Mouse (Mus musculus) ES-Bruce4 (cell line): Measurements from ENCODE around the gene Gm43191. TPM values are rescaled to one million over a fixed set of nuclear protein-coding genes. Genes with fewer than 3 reads are reported as not detected.

Experiments used
- H3K27ac ChIP-seq: 2 replicates; pipeline ENCODE4 v1.5.1; 2012; ENCODE audit warnings: low read length, inconsistent platforms; ENCODE audit not compliant: insufficient read depth
- H3K27me3 ChIP-seq: 2 replicates; pipeline ENCODE4 v1.6.1; 2012; ENCODE audit warnings: mild to moderate bottlenecking, low read length, inconsistent platforms; ENCODE audit not compliant: control insufficient read depth, poor library complexity, insufficient read depth, severe bottlenecking
- H3K36me3 ChIP-seq: 2 replicates; pipeline ENCODE4 v1.6.1; 2012; ENCODE audit warnings: inconsistent platforms, mild to moderate bottlenecking, low read length, moderate library complexity; ENCODE audit not compliant: control insufficient read depth, poor library complexity, insufficient read depth, severe bottlenecking
- H3K4me1 ChIP-seq: one replicate; pipeline ENCODE4 v1.8.1; 2011; ENCODE audit warnings: low read length; ENCODE audit not compliant: control insufficient read depth, insufficient read depth
- H3K4me3 ChIP-seq: 2 replicates; pipeline ENCODE4 v1.5.1; 2011; ENCODE audit warnings: low read depth, mild to moderate bottlenecking, low read length
- H3K9ac ChIP-seq: 2 replicates; pipeline ENCODE4 v1.6.1; 2012; ENCODE audit warnings: low read depth, mild to moderate bottlenecking, inconsistent platforms; ENCODE audit not compliant: poor library complexity, severe bottlenecking
- H3K9me3 ChIP-seq: replicated peaks from 2 replicates; pipeline ENCODE4 v1.6.1; 2012; ENCODE audit warnings: mild to moderate bottlenecking, low read length, inconsistent platforms; ENCODE audit not compliant: control insufficient read depth, poor library complexity, insufficient read depth, severe bottlenecking
- CTCF ChIP-seq: IDR thresholded peaks from one replicate; pipeline ENCODE4 v1.8.1; 2011; ENCODE audit warnings: low read depth, low read length
- EP300 ChIP-seq: IDR thresholded peaks from 2 replicates; pipeline ENCODE4 v1.6.1; 2011; ENCODE audit warnings: low read depth, low read length; ENCODE audit not compliant: insufficient read depth
- POLR2A ChIP-seq: IDR thresholded peaks from one replicate; pipeline ENCODE4 v1.8.1; 2011; ENCODE audit warnings: low read length; ENCODE audit not compliant: insufficient read depth
- polyA plus RNA-seq: library from polyadenylated mRNA; stranded (reverse); fragments of >200 nt; gene quantifications from 2 replicates; pipeline ENCODE4 v1.2.4, GENCODE M21; 2011; ENCODE audit warnings: low read depth; ENCODE audit not compliant: missing spikeins, insufficient read depth, insufficient read length

The Gm43191 gene
- polyA plus RNA-seq, 1 experiment, result not detected

DNA sequence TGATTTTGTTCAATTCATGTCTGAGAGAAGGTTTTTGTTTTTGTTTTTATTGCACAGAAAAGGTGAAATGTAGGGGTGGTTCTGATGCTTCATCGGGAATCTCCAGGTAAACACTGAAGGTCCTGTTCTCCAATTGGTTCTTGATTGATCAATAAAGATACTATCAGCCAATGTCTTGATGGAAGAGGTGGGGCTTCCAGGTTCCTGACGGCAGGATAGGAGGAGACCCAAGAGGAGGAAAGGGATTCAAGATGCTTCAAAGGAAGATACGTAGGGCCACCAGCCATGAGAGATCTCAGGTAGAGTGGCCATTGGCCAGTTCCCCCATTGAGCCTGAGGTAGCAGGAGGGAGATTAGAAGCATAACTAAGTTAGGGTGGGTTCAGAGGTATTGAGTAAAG lies 37.9 kb upstream of the Gm43191 start:
- no peak for TF ChIP-seq CTCF
- Histone ChIP-seq H3K36me3 (no peaks in the 10 kb centered on the region), H3K9ac (no peak overlapping the region; the same call in 1 of the 2 replicates), H3K4me1 (no peaks in the 10 kb centered on the region), H3K4me3 (peak overlapping the region; percentile 75), H3K9me3 (no peaks in the 10 kb centered on the region), H3K27ac (no peak overlapping the region), H3K27me3 (no peaks in the 10 kb centered on the region)

DNA sequence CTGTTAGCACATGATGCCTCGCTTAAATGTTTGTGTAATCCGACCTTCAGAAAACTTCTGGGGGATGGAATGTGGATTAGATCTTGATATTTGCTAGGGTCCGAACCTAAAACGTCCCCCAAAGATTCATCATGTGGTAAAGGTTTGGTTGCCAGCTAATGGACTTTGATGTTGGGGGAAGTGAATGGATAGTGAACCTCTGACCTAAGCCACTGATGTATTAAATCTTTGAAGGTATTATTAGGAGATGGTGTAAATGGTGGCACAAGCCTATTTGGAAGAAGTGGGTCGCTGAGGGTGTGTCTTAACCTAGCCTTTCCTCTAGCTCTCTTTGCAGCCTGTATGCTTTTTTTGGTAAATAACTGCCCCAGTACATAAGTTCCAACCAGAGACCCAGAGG lies 32.0 kb upstream of the Gm43191 start:
- no peak overlapping the region for H3K4me3 ChIP-seq
- peaks cover 3% of the 10 kb centered on the region for H3K4me1 ChIP-seq

GRCm38 (mm10) chr3:116712436-116712881 lies 31.4 kb upstream of the Gm43191 start, which contains the start of gene Slc35a3:
TSS of gene Slc35a3 (minus strand) at chr3:116712831.
- Histone ChIP-seq H3K4me1 (peaks cover 3% of the 10 kb centered on the region), H3K27me3 (peaks cover 3% of the 10 kb centered on the region; the same call in 1 of the 2 replicates), H3K9ac (peak within 1 kb of the TSS; percentile 91), H3K36me3 (no peaks in the 10 kb centered on the region), H3K9me3 (no peaks in the 10 kb centered on the region), H3K27ac (no peak within 1 kb of the TSS), H3K4me3 (peak within 1 kb of the TSS; percentile 97)
- TF ChIP-seq CTCF (no peak), EP300 (no peak), POLR2A (no peak)

More for the DNA sequence above, 32.0 kb upstream of the Gm43191 start:
- no peak overlapping the region for H3K27ac ChIP-seq
- no peaks in the 10 kb centered on the region for H3K9me3 ChIP-seq
- H3K36me3 ChIP-seq, result no peaks in the 10 kb centered on the region
- peaks cover 3% of the 10 kb centered on the region; the same call in 1 of the 2 replicates for H3K27me3 ChIP-seq
- H3K9ac ChIP-seq, result peak overlapping the region; percentile 91
- no peak for TF ChIP-seq CTCF
- no peak for TF ChIP-seq POLR2A
- TF ChIP-seq EP300, result no peak

GRCm38 (mm10) chr3:116711624-116712435 lies 30.8 kb upstream of the Gm43191 start:
- H3K9ac ChIP-seq, result peak overlapping the region; percentile 91
- TF ChIP-seq POLR2A, result no peak
- TF ChIP-seq CTCF, result no peak
- no peak for TF ChIP-seq EP300

GRCm38 (mm10) chr3:116710941-116711340 lies 29.9 kb upstream of the Gm43191 start:
- H3K27ac ChIP-seq, result no peak overlapping the region
- H3K27me3 ChIP-seq, result peaks cover 3% of the 10 kb centered on the region; the same call in 1 of the 2 replicates
- TF ChIP-seq POLR2A, result no peak
- TF ChIP-seq CTCF, result no peak
- no peak for TF ChIP-seq EP300
- 0 out of 2 replicates have a peak overlapping the region, but pooled peaks have one; percentile 4 for H3K4me3 ChIP-seq
- no peaks in the 10 kb centered on the region for H3K9me3 ChIP-seq
- H3K36me3 ChIP-seq, result no peaks in the 10 kb centered on the region; the same call in 1 of the 2 replicates
- H3K4me1 ChIP-seq, result peaks cover 3% of the 10 kb centered on the region
- H3K9ac ChIP-seq, result no peak overlapping the region

More at GRCm38 (mm10) chr3:116711624-116712435, 30.8 kb upstream of the Gm43191 start:
- Histone ChIP-seq H3K4me3 (peak overlapping the region; percentile 97), H3K9me3 (no peaks in the 10 kb centered on the region), H3K27me3 (peaks cover 3% of the 10 kb centered on the region; the same call in 1 of the 2 replicates), H3K27ac (no peak overlapping the region), H3K4me1 (peaks cover 3% of the 10 kb centered on the region), H3K36me3 (no peaks in the 10 kb centered on the region)

- Histone ChIP-seq H3K36me3 (no peaks in the 10 kb centered on the region; the same call in 1 of the 2 replicates), H3K4me1 (peaks cover 2% of the 10 kb centered on the region), H3K27me3 (no peaks in the 10 kb centered on the region), H3K9ac (no peak overlapping the region), H3K27ac (no peak overlapping the region), H3K9me3 (no peaks in the 10 kb centered on the region), H3K4me3 (no peak overlapping the region)
- TF ChIP-seq POLR2A, result no peak
- TF ChIP-seq EP300, result no peak
- TF ChIP-seq CTCF, result no peak
These were observed 24.7 kb upstream of the Gm43191 start for GRCm38 (mm10) chr3:116705637-116706204.
